ENCODE assay signal across 8 mouse cellular contexts in genomic region chr5:93163541-93163940, GRCm38 (mm10). TPM values are rescaled to one million over a fixed set of nuclear protein-coding genes. Genes with fewer than 3 reads are reported as not detected.
DNase-seq lines count a peak whose midpoint lies in the region; ATAC-seq and TF ChIP-seq lines count a peak whose summit lies in the region.

No protein-coding gene starts in this region.

- H3K4me2 ChIP-seq in limb, embryonic 14.5 days (replicated peaks; ENCODE audit: low read depth, low read length, severe bottlenecking) = no peak overlapping the region

- TF ChIP-seq CTCF in spleen, adult 2 months (IDR thresholded peaks at IDR 0.05; ENCODE audit: extremely low read depth, insufficient read depth, insufficient read length, insufficient replicate concordance) = peak; percentile 15; the same call in 1 of the 2 replicates
- peak; percentile 65 for TF ChIP-seq CTCF in cerebellum, adult 2 months (IDR thresholded peaks at IDR 0.05; ENCODE audit: borderline replicate concordance, insufficient read depth, low read depth, low read length)

- H3K27ac ChIP-seq in spleen, adult 2 months (ENCODE audit: insufficient read depth, low read length) = no peak overlapping the region
- no peak overlapping the region for H3K27ac ChIP-seq in cerebellum, adult 2 months (ENCODE audit: insufficient read depth, low read length)
- no peak overlapping the region for H3K27ac ChIP-seq in limb, embryonic 14.5 days (replicated peaks; ENCODE audit: low read depth, low read length)

- H3K9ac ChIP-seq in limb, embryonic 14.5 days (ENCODE audit: low read depth, low read length, severe bottlenecking) = no peak overlapping the region

- WGBS in spleen, adult 2 months = 93% methylated on average over 3 of the region's 3 CpGs
- WGBS in cerebellum, adult 2 months = 67% methylated on average over 3 of the region's 3 CpGs
- WGBS in limb, embryonic 14.5 days = 91% methylated on average over 3 of the region's 3 CpGs

- H3K9me3 ChIP-seq in limb, embryonic 14.5 days (ENCODE audit: control insufficient read depth, low read length) = no peaks in the 10 kb centered on the region

- peaks cover 35% of the 10 kb centered on the region for H3K36me3 ChIP-seq in spleen, adult 2 months (ENCODE audit: control insufficient read depth, insufficient read depth, low read length)
- peaks cover 86% of the 10 kb centered on the region for H3K36me3 ChIP-seq in limb, embryonic 14.5 days (ENCODE audit: control insufficient read depth, insufficient read depth, low read length)

- intact Hi-C loops in gastrocnemius, postnatal 36 days (cut with DNase I) = loop anchor here (2.0 to 10.0 kb wide), 3 partner anchors 79 to 179 kb away; no protein-coding TSS in a partner anchor
- intact Hi-C loops in heart, postnatal 10 days (cut with DNase I) = loop anchor here (1.0 to 5.0 kb wide), 6 partner anchors 71 to 481 kb away; partner anchors contain the start of genes Sept11 and Shroom3

- no peak overlapping the region for H3K4me3 ChIP-seq in spleen, adult 2 months (ENCODE audit: extremely low read depth, insufficient read depth, insufficient read length)
- no peak overlapping the region for H3K4me3 ChIP-seq in cerebellum, adult 2 months (replicated peaks; ENCODE audit: insufficient read depth, low read depth, low read length)
- no peak overlapping the region for H3K4me3 ChIP-seq in limb, embryonic 14.5 days (replicated peaks; ENCODE audit: low read length)

- TF ChIP-seq POLR2A in spleen, adult 2 months (IDR thresholded peaks at IDR 0.05; ENCODE audit: low read depth, low read length) = no peak
- TF ChIP-seq POLR2A in cerebellum, adult 2 months (IDR thresholded peaks at IDR 0.05; ENCODE audit: borderline replicate concordance, insufficient read depth, low read length) = no peak
- no peak for TF ChIP-seq POLR2A in limb, embryonic 14.5 days (IDR thresholded peaks at IDR 0.05; ENCODE audit: borderline replicate concordance, extremely low read depth, insufficient read depth, insufficient read length)

- no peaks in the 10 kb centered on the region for H3K27me3 ChIP-seq in spleen, adult 2 months (ENCODE audit: control insufficient read depth, insufficient read depth, low read length)
- no peaks in the 10 kb centered on the region for H3K27me3 ChIP-seq in cerebellum, adult 2 months (ENCODE audit: control insufficient read depth, insufficient read depth, low read length)
- H3K27me3 ChIP-seq in limb, embryonic 14.5 days (ENCODE audit: control insufficient read depth, insufficient read depth, low read length) = no peaks in the 10 kb centered on the region

- peak; percentile 71 for DNase-seq in gastrocnemius, adult 18-20 months (ENCODE audit: low spot score)
- DNase-seq in gastrocnemius, postnatal 36 days = no peak
- peak in 1 of 2 experiments; percentile 28 for DNase-seq in spleen, adult 2 months (ENCODE audit: low read depth in 1 of 2, low spot score in 2 of 2)
- no peak for DNase-seq in spleen, adult 12 weeks (ENCODE audit: low spot score)
- DNase-seq in cerebellum, adult 2 months = peak; percentile 58 to 65
- peak; percentile 78 to 80 for DNase-seq in heart, postnatal 10 days
- DNase-seq in limb, embryonic 14.5 days (ENCODE audit: low spot score) = peak; percentile 72
- DNase-seq in right cerebral cortex, postnatal 4 days = peak; percentile 60

- H3K4me1 ChIP-seq in spleen, adult 2 months (ENCODE audit: control insufficient read depth, insufficient read depth, insufficient read length) = no peaks in the 10 kb centered on the region
- no peaks in the 10 kb centered on the region for H3K4me1 ChIP-seq in cerebellum, adult 2 months (ENCODE audit: control insufficient read depth, insufficient read depth, low read length)
- no peaks in the 10 kb centered on the region for H3K4me1 ChIP-seq in limb, embryonic 14.5 days (ENCODE audit: control insufficient read depth, insufficient read depth, low read length)

- no peak for ATAC-seq in limb, embryonic 14.5 days (ENCODE audit: low FRiP score, low read depth)

RNA-seq across cellular contexts. Expression of gene Ccni, which starts 42.8 kb away (rescaled TPM):
- total RNA-seq in gastrocnemius, adult 18-20 months (2021) = 10 to 100 TPM; 66.3 to 72.1 TPM
- total RNA-seq in gastrocnemius, postnatal 36 days (2021) = 10 to 100 TPM; 47.4 to 63.9 TPM
- 48.5 and 60.4 TPM in 2 replicates for polyA plus RNA-seq in spleen, adult 2 months (2012; rRNA removed)
- 176 and 183 TPM in 2 replicates for polyA plus RNA-seq in cerebellum, adult 2 months (2012; rRNA removed)
- 100 to 1,000 TPM; 252 to 270 TPM for total RNA-seq in heart, postnatal 10 days (2021)
- 83.6 and 96.6 TPM in 2 replicates for polyA plus RNA-seq in limb, embryonic 14.5 days (2012; rRNA removed)
- polyA plus RNA-seq in limb, embryonic 14.5 days (2014; fragmentation: Nextera tagmentation; extraction: Ambion mirVana) = 129 and 134 TPM in 2 replicates

RNA-seq across cellular contexts. Expression of gene 2010109A12Rik, which starts 42.8 kb away (rescaled TPM):
- under 1 TPM; 0.66 to 0.73 TPM for total RNA-seq in gastrocnemius, adult 18-20 months (2021)
- not detected for total RNA-seq in gastrocnemius, postnatal 36 days (2021)
- polyA plus RNA-seq in spleen, adult 2 months (2012; rRNA removed) = 0.09 TPM in 1 of 2 replicates, not detected in the other
- polyA plus RNA-seq in cerebellum, adult 2 months (2012; rRNA removed) = 0.76 and 0.84 TPM in 2 replicates
- under 1 TPM in 1 of 2 experiments, not detected in 1; 0.57 TPM for total RNA-seq in heart, postnatal 10 days (2021)
- 0.37 and 0.47 TPM in 2 replicates for polyA plus RNA-seq in limb, embryonic 14.5 days (2012; rRNA removed)
- polyA plus RNA-seq in limb, embryonic 14.5 days (2014; fragmentation: Nextera tagmentation; extraction: Ambion mirVana) = 0.97 and 1.0 TPM in 2 replicates

Comparison
In these comparisons a context has a peak if more than half of its experiments do, and no peak if none do; other contexts are left out.
1. DNase-seq: peak in gastrocnemius, adult 18-20 months (single experiment), cerebellum, adult 2 months (2 of 2), heart, postnatal 10 days (2 of 2), limb, embryonic 14.5 days (single experiment) and right cerebral cortex, postnatal 4 days (single experiment); none in gastrocnemius, postnatal 36 days (0 of 2) and spleen, adult 12 weeks (single experiment).